Mouse (Mus musculus) brain, embryonic 14.5 days (tissue): Measurements from ENCODE around the gene Asb18. TPM values are rescaled to one million over a fixed set of nuclear protein-coding genes. Genes with fewer than 3 reads are reported as not detected.

Source experiments
- DNase-seq: peaks from one replicate; pipeline ENCODE4 v3.0.0-alpha.2; 2011; ENCODE audit warnings: low read depth
- CTCF ChIP-seq: fragments of 200-500 bp; IDR thresholded peaks from 2 replicates; pipeline ENCODE4 v1.5.1; 2012; ENCODE audit warnings: inconsistent platforms, mild to moderate bottlenecking, moderate library complexity, borderline replicate concordance; ENCODE audit not compliant: insufficient read depth, insufficient read length; ENCODE audit errors: extremely low read depth
- POLR2A ChIP-seq: fragments of 200-500 bp; IDR thresholded peaks from 2 replicates; pipeline ENCODE4 v1.6.1; 2012; ENCODE audit warnings: mild to moderate bottlenecking, inconsistent platforms, borderline replicate concordance; ENCODE audit not compliant: poor library complexity, insufficient read depth, insufficient read length, severe bottlenecking; ENCODE audit errors: extremely low read depth
- polyA plus RNA-seq: library from polyadenylated mRNA; depleted of rRNA; stranded (reverse); fragments of >200 nt; gene quantifications from 2 replicates; pipeline ENCODE4 v1.2.3, GENCODE M21; 2012

Gene Asb18
- polyA plus RNA-seq, 1 experiment: 0.59 TPM

- TF ChIP-seq CTCF (no peak), POLR2A (no peak)
- no peak for DNase-seq
These were observed 44.8 kb downstream of the Asb18 start for GRCm38 (mm10) chr1:89969714-89970110.

GRCm38 (mm10) chr1:89969072-89969713, 45.3 kb downstream of the Asb18 start:
- DNase-seq: no peak
- no peak for TF ChIP-seq CTCF
- TF ChIP-seq POLR2A: no peak

- DNase-seq: peak; percentile 77
- no peak for TF ChIP-seq CTCF
- 0 out of 2 replicates have a peak, but pooled peaks have one; percentile 14 for TF ChIP-seq POLR2A
These were observed 46.2 kb downstream of the Asb18 start for GRCm38 (mm10) chr1:89968111-89968851.

GRCm38 (mm10) chr1:89967585-89967984, 46.9 kb downstream of the Asb18 start:
- peak; percentile 33 for DNase-seq
- TF ChIP-seq POLR2A (no peak), CTCF (no peak)

GRCm38 (mm10) chr1:89964426-89964825, 50.0 kb downstream of the Asb18 start:
- no peak for TF ChIP-seq POLR2A
- TF ChIP-seq CTCF: no peak
- DNase-seq: no peak

GRCm38 (mm10) chr1:89963296-89963695, 51.2 kb downstream of the Asb18 start:
- no peak for DNase-seq

GRCm38 (mm10) chr1:89962092-89962491, 52.4 kb downstream of the Asb18 start:
- peak; percentile 73 for DNase-seq
- no peak for TF ChIP-seq CTCF
- TF ChIP-seq POLR2A: no peak

More at GRCm38 (mm10) chr1:89963296-89963695, 51.2 kb downstream of the Asb18 start:
- TF ChIP-seq CTCF (no peak), POLR2A (no peak)

- TF ChIP-seq POLR2A (no peak), CTCF (no peak)
- no peak for DNase-seq
These were observed 55.1 kb downstream of the Asb18 start for GRCm38 (mm10) chr1:89959393-89959792.

- TF ChIP-seq POLR2A (no peak), CTCF (peak; percentile 95)
- DNase-seq: peak; percentile 86
These were observed 71.3 kb downstream of the Asb18 start for GRCm38 (mm10) chr1:89943202-89943601.

- no peak for DNase-seq
- TF ChIP-seq CTCF: no peak
- no peak for TF ChIP-seq POLR2A
These were observed 72.0 kb downstream of the Asb18 start for GRCm38 (mm10) chr1:89942395-89942976.

GRCm38 (mm10) chr1:89941701-89942381, 72.6 kb downstream of the Asb18 start:
- TF ChIP-seq POLR2A: no peak
- DNase-seq: peak; percentile 75

- no peak for DNase-seq
- no peak for TF ChIP-seq CTCF
- TF ChIP-seq POLR2A: no peak
These were observed 73.4 kb downstream of the Asb18 start for GRCm38 (mm10) chr1:89940961-89941524.
